Mouse (Mus musculus): Measurements from ENCODE around the gene Cdon.

DNA sequence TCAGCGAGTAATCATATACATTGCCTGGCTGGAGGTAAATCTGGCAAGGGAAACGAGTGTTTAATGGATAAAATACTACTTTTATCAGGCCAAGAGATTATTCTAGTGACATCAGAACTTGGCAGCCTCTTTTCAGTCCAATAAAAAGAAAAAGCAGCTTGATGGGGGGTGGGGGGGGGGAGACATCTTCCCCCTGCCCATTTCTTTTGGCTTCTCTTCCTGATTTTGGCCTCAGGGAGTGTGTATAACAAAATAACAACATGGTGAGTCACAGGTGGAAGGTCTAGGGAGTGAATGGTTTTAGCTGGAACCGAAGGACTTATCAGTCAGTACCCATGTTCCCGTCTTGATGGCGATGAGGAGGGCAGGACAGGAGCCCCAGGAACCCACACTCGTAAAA is 10.5 kb downstream of the Cdon start:
- TF ChIP-seq POLR2A (IDR thresholded peaks at IDR 0.05; ENCODE audit: insufficient read depth, low read depth, low read length), result no peak
- TF ChIP-seq EP300 (IDR thresholded peaks at IDR 0.05; ENCODE audit: insufficient read depth, low read depth, low read length), result no peak
- TF ChIP-seq CTCF (IDR thresholded peaks at IDR 0.05), result no peak
